Mouse (Mus musculus): ENCODE data around the gene Rcan1.
A peak's percentile ranks its signal among the peaks of the same experiment; 100 is the strongest.

The Rcan1 gene

DNA sequence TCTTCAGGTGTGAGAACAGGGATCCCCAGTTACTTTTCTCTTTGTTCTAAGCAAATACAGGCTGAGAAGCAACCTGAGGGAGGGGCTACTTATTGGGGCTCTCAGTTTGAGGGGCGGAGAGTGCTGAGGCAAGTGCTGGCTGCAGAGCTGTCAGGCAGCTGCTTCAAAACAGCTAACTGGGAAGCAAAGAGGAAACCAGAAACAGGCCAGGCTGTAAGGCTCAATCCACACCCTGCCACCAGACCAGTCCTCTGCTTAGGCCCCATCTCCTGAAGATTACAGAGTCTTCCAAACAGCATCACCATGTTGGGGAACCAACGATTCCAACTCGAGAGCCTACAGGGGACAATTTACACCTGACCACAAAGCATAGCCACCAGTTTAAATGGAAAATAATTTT lies 2.2 kb upstream of the Rcan1 start:
- DNase-seq (ENCODE audit: extremely low read depth, low read depth, low spot score) = no peak

DNA sequence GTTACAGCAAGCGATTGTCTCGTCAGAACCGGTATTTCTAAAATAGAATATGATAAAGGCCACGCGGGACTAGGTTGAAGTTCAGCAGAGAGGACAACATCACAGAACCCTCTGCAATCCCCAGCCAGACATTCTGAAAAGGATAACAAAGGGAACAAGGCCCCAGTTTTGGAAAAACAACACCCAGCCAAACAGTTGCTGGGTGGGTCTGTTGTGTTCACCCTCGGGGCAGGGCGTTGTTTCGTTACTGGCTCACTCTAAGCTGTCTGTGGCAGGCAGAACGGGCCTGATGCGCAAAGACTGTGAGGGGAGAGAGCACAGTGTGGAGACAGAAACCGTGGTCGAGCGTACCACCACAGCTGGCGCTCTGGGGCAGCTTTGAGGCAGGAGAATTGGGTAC lies 2.2 kb downstream of the Rcan1 start:
- no peak for DNase-seq (ENCODE audit: extremely low read depth, low read depth, low spot score)

DNA sequence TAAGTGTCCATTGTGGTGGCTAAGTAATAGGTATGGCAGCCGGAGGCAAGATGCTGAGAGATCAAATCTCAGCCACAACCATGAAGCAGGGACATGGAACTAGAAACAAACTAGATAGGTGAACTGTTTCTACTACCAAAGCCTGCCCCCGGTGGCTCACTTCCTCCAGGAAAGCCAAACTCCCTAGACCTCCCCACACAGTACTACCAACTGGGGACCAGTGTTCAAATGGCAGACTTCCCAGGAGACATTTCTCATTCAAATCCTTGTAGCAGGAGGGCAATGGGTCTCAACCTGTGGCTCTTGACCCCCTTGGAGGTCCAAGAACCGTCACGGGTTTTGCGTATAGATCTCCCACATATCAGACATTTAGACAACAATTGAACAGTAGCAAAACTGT lies 3.6 kb downstream of the Rcan1 start:
- DNase-seq (ENCODE audit: extremely low read depth, low read depth, low spot score) = no peak

DNA sequence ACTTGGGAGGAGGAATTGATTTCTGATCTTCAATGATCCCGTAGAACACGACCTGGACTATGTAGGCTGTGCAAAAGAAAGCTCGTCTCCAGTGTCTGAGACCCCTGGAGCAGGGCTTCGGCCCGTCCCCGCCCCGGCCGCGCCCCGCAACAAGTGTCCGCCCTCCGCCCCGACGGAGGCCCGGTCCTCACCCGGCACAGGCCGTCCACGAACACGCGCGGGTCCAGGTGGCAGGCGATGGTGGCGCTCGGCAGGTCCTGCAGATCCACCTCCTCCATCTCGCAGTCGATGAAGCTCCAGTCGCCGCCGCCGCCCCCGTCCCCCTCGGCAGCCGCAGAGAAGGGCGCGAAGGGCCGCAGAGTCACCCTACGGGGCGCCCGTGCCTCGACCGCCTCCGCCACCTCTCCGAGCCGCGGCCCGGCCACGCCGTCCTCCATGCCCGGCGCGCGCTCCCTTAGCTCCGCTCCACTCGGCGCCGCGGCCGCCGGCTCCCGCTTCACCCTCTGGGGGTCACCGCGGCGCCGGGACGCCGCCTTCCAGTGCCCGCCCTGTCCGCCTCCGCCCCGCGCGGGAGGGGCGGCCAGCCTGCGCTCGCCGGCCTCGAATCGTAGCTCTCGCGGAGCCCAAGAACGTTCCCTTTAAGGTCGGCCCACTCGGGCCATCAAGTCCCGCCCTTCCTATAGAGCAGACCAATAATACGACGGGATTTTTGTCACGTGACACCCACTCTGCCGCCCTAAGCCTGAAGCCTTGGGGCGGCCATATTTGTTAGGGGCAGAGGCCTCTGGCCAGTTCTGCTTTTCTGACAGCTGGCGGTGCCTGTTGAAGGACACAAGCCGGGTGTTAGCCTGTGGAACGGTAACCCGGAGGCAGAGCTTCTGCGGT lies 4.8 kb downstream of the Rcan1 start:
- peak; percentile 71 for DNase-seq (ENCODE audit: extremely low read depth, low read depth, low spot score)

DNA sequence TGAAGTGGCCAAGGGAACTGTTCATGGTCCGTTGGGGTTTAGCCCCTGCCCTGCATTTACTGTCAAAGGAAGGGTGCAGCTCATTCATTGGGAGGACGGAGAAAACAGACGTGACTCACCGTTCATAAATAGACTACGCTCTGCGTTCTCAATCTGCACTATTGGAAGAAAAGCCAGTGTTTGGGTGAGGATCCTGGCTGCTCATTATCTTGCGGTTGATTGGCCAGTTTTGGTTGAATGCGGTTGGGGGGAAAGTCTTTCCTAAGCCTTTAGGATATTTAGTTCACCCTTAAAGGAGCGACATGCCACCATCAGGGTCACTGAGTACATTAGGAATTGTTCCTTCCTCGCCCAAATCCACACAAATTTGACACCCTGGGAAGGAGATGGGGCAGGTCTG lies 5.4 kb downstream of the Rcan1 start:
- DNase-seq (ENCODE audit: extremely low read depth, low read depth, low spot score) = no peak

DNA sequence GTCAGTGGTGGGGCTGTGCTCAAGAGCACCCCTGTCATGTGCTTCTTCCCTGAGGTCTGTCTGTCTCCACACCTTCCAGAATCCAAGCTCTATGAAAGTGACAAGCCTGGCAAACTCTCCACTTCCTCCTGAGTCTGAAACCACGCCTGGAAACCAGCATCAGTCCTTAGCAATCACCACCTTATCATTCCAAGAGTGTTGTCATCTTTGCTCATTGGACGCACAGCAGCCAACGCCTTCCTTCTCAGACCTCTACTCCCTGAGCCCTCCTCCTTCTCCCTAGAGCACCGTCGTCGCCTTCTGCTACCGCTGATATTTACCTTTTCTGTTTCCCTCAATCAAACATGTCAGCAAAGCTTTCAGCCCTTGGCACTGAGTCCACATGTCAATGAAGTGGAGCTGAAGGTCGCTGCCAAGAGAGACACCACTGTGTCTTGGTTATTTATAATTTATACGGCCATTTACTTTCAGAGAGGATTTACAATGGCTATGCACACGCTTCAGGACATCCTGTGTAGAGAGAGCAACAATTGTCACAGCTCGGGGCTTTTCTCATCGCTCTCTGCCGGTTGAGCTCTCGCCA lies 6.2 kb downstream of the Rcan1 start:
- DNase-seq (ENCODE audit: extremely low read depth, low read depth, low spot score) = no peak

DNA sequence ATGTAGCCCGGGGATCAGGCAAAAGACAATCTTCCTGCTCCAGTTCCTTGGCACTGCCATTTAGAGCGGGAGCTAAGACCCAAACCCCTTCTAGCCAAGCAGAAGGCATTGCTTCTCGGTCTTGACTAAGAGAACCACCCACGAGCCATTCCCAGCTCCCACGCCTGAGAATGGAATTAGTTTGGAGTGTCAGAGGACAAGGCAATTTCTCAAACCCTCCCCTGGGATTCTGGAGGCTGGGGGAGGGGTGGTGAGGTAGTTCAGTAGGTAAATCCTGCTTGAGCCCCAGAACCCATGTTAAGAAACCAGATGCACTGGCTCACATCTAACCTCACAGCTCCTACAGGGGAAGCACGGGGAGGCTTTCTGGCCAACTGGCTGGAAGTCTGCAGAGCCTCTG lies 9.3 kb downstream of the Rcan1 start:
- DNase-seq (ENCODE audit: extremely low read depth, low read depth, low spot score) = no peak

DNA sequence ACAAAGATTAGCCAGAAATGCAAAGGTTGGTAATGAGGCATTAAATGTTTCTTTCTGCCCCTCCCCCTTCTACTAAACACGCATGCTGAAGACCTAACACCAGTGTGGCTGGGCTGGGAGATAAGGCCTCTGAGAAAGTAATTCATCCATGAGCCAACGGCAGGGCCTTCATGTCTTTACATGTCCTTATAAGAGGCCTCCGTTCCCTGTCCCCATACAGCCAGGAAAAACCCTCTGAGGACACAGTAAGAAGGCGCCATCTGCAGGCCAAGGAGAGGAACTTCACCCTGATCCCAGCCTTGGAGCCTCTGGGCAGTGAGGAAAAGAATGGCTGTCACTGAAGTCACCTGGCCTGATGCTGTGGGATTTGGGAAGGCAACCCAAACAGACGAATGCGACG lies 13.1 kb downstream of the Rcan1 start:
- no peak for DNase-seq (ENCODE audit: extremely low read depth, low read depth, low spot score)

DNA sequence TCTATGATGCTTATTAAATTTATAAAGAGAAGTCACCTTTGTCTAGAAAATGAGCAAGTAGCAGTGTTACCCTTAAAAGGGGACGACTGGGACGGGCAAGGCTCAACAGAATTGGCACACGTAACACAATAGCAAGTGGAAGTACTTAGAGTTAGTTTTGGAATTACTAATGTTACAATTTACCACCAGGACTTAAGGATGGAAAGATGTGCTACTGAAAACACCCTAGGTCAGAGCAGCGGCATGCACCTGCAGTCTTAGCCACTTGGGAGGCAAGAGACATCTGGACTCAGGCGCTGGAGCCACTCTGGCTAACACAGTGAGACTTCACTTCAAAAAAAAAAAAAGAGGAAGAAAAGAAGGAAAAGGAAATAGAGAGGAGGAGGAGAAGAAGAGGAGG lies 14.7 kb downstream of the Rcan1 start:
- no peak for DNase-seq (ENCODE audit: extremely low read depth, low read depth, low spot score)

DNA sequence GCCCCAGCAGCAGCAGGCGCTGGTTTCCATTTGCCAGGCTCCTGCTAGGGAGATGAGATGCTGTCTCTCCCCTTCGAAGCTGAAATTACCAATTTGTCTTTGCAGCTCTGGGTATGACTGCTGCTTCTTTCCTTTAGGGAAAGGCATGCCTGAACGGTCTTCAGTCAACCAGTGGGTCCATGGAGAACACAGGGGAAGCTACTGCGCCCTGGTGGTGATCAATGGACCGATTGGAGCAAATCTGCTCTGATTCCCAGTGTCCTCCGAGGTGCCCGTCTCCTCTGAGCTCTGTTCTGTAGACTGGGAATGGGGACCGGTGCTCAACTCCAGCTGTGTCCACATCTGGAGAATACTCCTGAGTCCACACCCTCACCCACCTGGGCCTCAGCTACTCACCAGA lies 15.2 kb downstream of the Rcan1 start:
- no peak for DNase-seq (ENCODE audit: extremely low read depth, low read depth, low spot score)

DNA sequence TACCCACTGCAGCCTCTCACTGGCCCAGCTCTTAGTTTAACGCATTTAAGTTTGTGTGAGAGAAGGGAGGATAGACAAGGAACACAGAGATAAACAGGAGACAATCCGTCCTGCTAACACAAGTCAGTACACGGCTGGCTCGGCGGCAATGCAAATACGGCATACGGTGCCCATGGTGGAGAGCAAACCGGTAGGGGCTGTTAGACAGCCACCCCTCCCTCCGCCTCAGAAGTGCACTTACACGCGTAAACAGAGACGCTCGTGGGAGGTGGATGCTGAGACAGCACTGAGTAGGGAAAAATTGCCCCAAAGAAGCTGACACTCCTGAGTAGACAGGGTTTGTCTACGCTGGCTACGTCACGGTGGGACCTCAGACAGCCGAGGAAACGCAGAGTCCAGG lies 16.2 kb downstream of the Rcan1 start:
- no peak for DNase-seq (ENCODE audit: extremely low read depth, low read depth, low spot score)

DNA sequence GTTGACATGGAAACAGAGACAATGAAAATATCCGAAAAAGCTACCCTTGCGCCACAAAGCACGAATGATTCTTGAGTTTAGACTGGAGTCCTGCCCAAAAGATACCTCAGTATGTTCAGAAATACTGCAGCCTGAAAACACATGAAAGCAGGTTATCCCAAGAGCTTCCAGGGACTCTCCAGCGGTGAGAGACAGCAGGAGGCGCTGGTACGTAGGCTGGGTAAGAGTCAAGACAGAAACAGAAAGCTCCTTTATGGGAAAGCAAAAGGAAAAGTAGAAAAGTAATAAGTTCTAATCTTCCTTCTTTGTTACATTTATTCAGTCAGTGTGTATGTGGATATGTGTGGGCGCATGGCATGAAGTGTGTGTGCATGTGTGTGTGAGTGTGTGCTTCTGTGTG lies 16.7 kb downstream of the Rcan1 start:
- DNase-seq (ENCODE audit: extremely low read depth, low read depth, low spot score) = no peak

DNA sequence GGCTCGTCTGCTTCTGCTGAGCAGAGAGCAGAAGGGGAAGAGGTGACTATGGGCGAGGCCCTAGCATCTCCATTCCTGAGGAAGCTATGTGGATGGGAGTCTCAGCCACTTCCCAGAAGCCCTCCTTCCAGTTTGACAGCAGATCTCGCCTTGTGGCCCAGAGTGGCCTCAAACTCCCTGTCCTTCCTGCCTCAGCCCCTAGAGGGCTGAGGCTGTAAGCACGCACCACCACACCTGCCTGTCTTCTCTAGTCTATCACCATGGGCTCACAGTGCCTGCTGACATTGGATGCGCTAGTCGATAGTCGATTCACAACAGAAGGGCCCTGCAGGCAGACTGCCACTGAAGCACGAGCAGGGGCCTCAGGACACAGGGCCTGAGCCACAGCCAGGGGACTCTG lies 18.1 kb downstream of the Rcan1 start:
- no peak for DNase-seq (ENCODE audit: extremely low read depth, low read depth, low spot score)

DNA sequence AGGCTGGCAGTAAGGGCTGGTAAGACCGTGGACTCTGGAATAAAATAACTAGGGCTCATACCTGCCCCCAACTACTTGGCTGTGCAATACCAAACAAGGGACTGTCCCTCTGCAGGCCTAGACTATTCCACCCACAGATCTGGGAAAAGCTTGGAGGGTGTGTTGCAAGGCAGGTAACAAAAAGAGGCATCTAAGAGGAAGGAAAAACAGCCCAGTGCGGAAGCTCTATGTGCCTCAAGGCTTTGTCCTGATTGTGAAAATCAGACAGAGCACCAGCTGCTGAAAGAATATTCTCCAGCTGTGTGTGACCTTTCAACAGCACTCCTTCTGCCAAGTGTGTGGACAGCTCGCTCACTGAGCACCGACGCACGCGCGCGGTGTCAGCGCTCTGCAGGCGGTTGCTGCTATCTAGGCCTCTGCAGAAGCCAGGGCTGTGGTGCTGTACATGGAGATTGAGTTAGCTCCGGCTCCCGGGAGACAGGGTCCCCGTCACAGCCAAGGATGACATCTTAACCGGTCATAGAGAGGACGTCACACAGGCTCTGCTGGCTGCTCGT lies 19.1 kb downstream of the Rcan1 start:
- DNase-seq (ENCODE audit: extremely low read depth, low read depth, low spot score) = peak; percentile 92

DNA sequence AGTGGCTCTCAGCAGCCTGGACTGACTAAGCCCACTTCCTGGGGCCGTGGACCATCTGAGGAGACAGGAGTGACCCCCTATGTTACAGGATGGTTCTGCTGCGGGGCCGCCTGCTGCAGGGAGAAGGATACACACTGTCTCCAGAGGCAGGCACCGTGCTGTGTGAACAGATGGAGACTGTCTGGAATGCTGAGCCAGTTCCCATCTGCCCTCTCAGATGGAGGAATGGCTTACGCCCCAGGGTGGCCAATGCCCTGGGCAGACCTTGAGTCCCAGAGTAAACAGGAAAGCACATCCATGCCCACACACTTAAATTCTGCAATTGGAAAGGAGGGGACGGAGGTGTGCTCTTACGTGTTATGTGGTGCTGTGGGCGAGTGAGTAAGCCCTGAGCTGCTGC lies 20.3 kb downstream of the Rcan1 start:
- DNase-seq (ENCODE audit: extremely low read depth, low read depth, low spot score) = no peak

DNA sequence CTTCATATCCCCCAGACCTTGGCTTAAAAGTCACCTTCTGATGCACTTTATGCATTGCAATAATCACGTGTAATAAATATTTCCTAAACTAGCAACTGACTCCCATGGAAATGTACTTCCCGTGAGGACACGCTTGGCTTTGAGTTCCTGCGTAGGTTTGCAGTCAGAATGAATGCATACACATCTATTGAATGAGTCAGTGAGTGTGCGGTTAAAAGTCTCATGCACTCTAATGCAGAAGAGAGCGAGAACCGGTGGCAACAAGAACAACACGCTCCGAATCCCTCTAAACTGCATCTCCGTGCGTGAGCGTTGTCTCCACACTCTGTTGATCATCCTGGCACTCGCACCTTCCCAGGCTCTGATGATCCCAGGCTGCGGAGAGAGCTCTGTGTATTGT lies 21.6 kb downstream of the Rcan1 start:
- no peak for DNase-seq (ENCODE audit: extremely low read depth, low read depth, low spot score)

DNA sequence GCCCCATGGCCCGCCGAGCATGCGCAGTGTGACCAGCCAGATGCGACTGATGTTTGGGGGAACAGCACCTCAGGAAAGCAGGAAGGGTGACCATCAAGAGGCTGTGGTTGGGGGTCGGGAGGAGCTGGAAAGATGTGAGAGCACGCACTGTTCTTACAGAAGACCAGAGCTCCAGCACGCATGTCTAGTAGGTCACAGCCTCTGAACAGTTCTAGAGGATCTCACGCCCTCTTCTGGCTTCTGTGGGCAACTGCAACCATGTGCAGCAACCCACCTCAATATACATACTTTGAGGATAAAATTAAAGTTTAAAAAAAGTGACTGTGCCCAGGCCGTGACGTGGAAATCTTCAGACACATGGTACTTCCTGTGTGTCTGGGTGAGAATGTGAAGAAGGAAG lies 25.3 kb downstream of the Rcan1 start:
- DNase-seq (ENCODE audit: extremely low read depth, low read depth, low spot score) = no peak

DNA sequence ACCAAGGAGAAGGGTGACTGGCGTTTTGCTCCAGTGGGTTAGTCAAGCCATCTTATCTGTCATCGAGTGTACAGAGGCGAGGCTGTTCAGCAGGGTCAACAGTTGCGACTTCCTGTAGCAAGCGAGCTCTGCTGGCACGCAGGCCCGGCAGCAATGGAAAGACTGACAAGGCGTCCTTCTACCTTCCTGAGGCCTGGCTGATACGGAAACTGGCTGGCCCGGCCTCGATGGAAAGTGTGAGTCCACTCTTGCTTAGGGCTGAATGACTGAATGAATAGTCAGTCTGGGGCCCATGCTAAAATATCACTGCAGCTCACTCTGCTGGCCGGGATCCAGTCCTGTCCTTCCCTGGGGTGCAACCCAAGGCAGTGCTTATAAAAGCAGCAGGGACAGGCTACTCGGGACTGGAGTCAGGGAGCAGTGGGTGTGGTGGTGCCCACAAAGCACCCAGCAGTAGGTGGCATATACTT lies 27.0 kb downstream of the Rcan1 start:
- no peak for DNase-seq (ENCODE audit: extremely low read depth, low read depth, low spot score)

DNA sequence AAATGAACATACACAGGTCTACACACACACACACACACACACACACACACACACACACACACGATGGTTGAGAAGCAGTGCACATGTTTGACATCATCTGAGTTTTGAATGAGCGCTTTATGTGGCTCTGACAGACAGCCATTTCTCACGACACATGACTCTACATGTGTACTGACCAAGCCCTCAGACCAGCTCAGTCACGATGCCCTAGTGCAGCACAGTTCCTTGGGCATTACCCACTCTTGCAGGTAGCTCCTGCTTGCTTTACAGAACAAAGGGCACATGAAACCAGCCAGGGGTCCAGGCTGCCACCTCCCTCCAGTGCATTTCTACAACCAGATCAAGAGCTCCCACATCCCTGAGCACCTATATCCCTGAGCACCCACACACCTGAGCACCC lies 27.7 kb downstream of the Rcan1 start:
- DNase-seq (ENCODE audit: extremely low read depth, low read depth, low spot score) = no peak

DNA sequence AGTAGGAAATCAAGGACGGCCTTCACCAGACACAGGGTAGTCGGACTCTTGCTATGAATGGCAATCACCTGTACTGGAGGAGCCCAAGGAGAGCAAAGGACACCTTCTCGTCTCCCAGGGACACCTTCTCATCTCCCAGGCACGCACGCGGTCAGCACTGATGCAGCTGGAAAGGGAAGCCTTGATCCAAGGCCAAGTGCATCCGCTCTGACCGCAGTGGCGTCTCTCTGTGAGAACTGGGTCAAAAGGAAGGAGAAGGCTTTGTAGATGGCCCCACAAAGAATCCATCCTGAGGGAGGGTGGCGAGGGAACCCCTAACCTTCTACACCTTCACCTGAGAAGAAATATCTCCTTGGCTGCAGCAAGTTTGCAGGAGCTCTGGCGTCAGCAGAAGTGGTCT lies 28.5 kb downstream of the Rcan1 start:
- no peak for DNase-seq (ENCODE audit: extremely low read depth, low read depth, low spot score)

DNA sequence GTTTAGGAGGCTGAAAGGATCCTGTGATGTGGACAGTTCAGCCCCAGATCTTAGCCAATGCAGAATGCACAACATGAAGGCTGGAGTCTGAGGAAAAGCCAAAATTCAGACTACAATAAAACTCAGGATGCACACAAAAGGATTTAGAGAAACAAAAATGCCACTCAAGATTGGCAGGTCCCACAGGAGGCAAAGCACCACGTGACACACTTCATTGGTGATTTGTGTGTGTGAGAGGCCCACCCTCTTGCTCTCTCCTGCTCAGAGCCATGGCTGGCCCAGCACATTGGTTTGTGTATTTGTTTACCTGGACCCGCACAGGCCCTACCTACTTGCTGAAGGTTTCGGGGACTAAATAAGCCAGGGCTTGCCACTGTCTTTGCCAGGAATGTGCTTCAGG lies 29.5 kb downstream of the Rcan1 start:
- no peak for DNase-seq (ENCODE audit: extremely low read depth, low read depth, low spot score)

DNA sequence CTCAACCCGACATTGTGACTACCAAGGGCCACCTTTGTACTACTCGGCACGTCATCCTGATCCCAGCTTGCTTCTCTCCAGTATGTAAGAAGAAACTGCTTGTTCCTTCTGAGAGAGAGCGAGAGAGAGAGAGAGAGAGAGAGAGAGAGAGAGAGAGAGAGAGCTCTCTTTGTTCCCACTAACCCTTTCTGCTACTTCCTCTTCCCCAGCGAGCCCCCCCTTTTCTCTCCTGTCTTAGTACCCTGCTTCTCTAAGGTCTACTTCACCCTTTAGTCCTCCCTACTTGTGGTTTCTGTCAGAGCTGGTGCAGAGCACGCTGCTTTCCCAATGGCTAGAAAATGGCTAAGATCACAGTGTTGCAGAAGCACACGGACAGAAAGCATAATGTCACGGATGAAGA lies 30.4 kb downstream of the Rcan1 start:
- no peak for DNase-seq (ENCODE audit: extremely low read depth, low read depth, low spot score)
